In the genomic region with DNA sequence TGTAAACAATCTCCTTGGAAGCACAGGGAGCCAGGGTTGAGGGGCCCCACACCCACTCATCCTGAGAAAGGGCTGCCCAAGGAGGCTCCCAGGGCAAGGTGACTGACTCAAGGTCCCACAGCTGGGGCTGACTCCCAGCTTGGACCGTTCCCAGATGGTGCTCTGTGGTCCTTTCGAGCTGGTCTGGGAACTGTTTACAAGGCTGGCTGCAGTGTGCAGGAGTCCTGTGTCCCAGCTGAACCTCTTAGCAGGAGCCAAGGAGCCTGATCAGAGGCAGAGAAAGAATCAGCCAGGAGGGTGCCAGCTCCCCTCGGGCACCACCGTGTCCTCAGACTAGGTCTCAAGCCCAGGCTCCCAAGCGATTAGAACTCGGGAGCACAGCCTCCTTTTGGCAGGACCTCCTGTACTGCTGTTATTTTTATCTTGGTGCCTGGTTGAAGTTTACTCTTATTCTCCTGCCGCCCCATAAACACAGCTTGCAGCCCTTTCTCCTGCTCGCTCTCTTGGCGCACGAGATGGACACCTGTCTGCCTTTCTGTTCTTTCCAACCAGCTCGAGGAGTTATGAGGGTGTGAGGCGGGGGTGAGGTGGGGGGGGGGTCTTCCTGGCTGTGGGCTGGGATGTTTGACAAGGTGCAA, we compare ENCODE assay signal across 8 mouse cellular contexts. TPM values are rescaled to one million over a fixed set of nuclear protein-coding genes. Genes with fewer than 3 reads are reported as not detected.
DNase-seq lines count a peak whose midpoint lies in the region.

No protein-coding gene starts in this region.

- peak; percentile 81 for DNase-seq in kidney, adult 18-20 months
- DNase-seq in kidney, postnatal 4 days, result no peak
- peak; percentile 74 for DNase-seq in adrenal gland, adult 2 months
- DNase-seq in heart, adult 8-10 months (ENCODE audit: low spot score), result peak; percentile 78
- peak; percentile 71 to 92 for DNase-seq in kidney, postnatal 36 days
- DNase-seq in retina, embryonic 14.5 days (ENCODE audit: low spot score), result no peak
- no peak for DNase-seq in cerebellum, adult 8-10 months
- DNase-seq in spleen, postnatal 4 days (ENCODE audit: low spot score in 2 of 2), result no peak

RNA-seq across cellular contexts. Expression of a gene that starts 22.1 kb away (rescaled TPM):
- total RNA-seq in adrenal gland, adult 2 months (2021), result 10 to 100 TPM; 41.0 to 57.6 TPM
- polyA plus RNA-seq in adrenal gland, adult 2 months (2012; rRNA removed), result 20.8 and 30.2 TPM in 2 replicates
- 10 to 100 TPM in 2 of 4 experiments, 1 to 10 TPM in 2; 8.6 to 18.9 (median 10.7) TPM for total RNA-seq in heart, adult 8-10 months (2022)

Comparison
In these comparisons a context has a peak if more than half of its experiments do, and no peak if none do; other contexts are left out.
1. DNase-seq: peak in kidney, adult 18-20 months (single experiment), adrenal gland, adult 2 months (single experiment), heart, adult 8-10 months (single experiment) and kidney, postnatal 36 days (2 of 2); none in kidney, postnatal 4 days (0 of 2), retina, embryonic 14.5 days (single experiment), cerebellum, adult 8-10 months (single experiment) and spleen, postnatal 4 days (0 of 2).